Mouse (Mus musculus): Measurements from ENCODE around the gene Rbm26. TPM values are rescaled to one million over a fixed set of nuclear protein-coding genes. Genes with fewer than 3 reads are reported as not detected.

Rbm26 gene
- total and polyA plus RNA-seq, 2 experiments: 4.5 to 12.6 TPM

GRCm38 (mm10) chr14:105115402-105115801, 61.7 kb downstream of the Rbm26 start:
- Histone ChIP-seq H3K79me2 (ENCODE audit: control insufficient read depth, insufficient read depth, low read length) (no peaks in the 10 kb centered on the region), H3K9ac (ENCODE audit: low read depth, low read length) (no peak overlapping the region), H3K27ac (replicated peaks; ENCODE audit: insufficient read depth, low read depth, low read length) (no peak overlapping the region), H3K4me1 (ENCODE audit: control insufficient read depth, insufficient read depth, low read length) (no peaks in the 10 kb centered on the region), H3K4me3 (ENCODE audit: insufficient read depth, low read depth, low read length) (no peak overlapping the region), H3K36me3 (ENCODE audit: control insufficient read depth, insufficient read depth, low read length) (peaks cover 24% of the 10 kb centered on the region), H3K27me3 (ENCODE audit: control insufficient read depth, insufficient read depth, low read length) (no peaks in the 10 kb centered on the region)
- 95% methylated on average over 2 of the region's 2 CpGs for WGBS
- TF ChIP-seq CTCF (IDR thresholded peaks at IDR 0.05; ENCODE audit: low read depth, low read length) (no peak), POLR2A (IDR thresholded peaks at IDR 0.05; ENCODE audit: extremely low read depth, insufficient read depth, low read length) (no peak)
- DNase-seq (ENCODE audit: extremely low read depth, low read depth, low spot score): no peak

- Histone ChIP-seq H3K9ac (ENCODE audit: low read depth, low read length) (no peak overlapping the region), H3K27me3 (ENCODE audit: control insufficient read depth, insufficient read depth, low read length) (no peaks in the 10 kb centered on the region), H3K4me3 (ENCODE audit: insufficient read depth, low read depth, low read length) (no peak overlapping the region), H3K4me1 (ENCODE audit: control insufficient read depth, insufficient read depth, low read length) (no peaks in the 10 kb centered on the region), H3K36me3 (ENCODE audit: control insufficient read depth, insufficient read depth, low read length) (peaks cover 14% of the 10 kb centered on the region), H3K27ac (replicated peaks; ENCODE audit: insufficient read depth, low read depth, low read length) (no peak overlapping the region), H3K79me2 (ENCODE audit: control insufficient read depth, insufficient read depth, low read length) (no peaks in the 10 kb centered on the region)
- TF ChIP-seq CTCF (IDR thresholded peaks at IDR 0.05; ENCODE audit: low read depth, low read length) (no peak), POLR2A (IDR thresholded peaks at IDR 0.05; ENCODE audit: extremely low read depth, insufficient read depth, low read length) (no peak)
- no peak for DNase-seq (ENCODE audit: extremely low read depth, low read depth, low spot score)
- WGBS: 91% methylated on average over 2 of the region's 2 CpGs
Observed at GRCm38 (mm10) chr14:105106252-105106651, 70.9 kb downstream of the Rbm26 start.

- no peaks in the 10 kb centered on the region for H3K79me2 ChIP-seq (ENCODE audit: control insufficient read depth, insufficient read depth, low read length)
- no peak overlapping the region for H3K9ac ChIP-seq (ENCODE audit: low read depth, low read length)
- H3K27ac ChIP-seq (replicated peaks; ENCODE audit: insufficient read depth, low read depth, low read length): no peak overlapping the region
- no peak overlapping the region for H3K4me3 ChIP-seq (ENCODE audit: insufficient read depth, low read depth, low read length)
- H3K4me1 ChIP-seq (ENCODE audit: control insufficient read depth, insufficient read depth, low read length): no peaks in the 10 kb centered on the region
- no peaks in the 10 kb centered on the region; the same call in none of the 2 replicates for H3K36me3 ChIP-seq (ENCODE audit: control insufficient read depth, insufficient read depth, low read length)
- TF ChIP-seq POLR2A (IDR thresholded peaks at IDR 0.05; ENCODE audit: extremely low read depth, insufficient read depth, low read length): no peak
- TF ChIP-seq CTCF (IDR thresholded peaks at IDR 0.05; ENCODE audit: low read depth, low read length): no peak
- DNase-seq (ENCODE audit: extremely low read depth, low read depth, low spot score): no peak
- WGBS: 77% methylated on average over 7 of the region's 7 CpGs
- no peaks in the 10 kb centered on the region for H3K27me3 ChIP-seq (ENCODE audit: control insufficient read depth, insufficient read depth, low read length)
Observed at GRCm38 (mm10) chr14:105098861-105099260, 78.3 kb downstream of the Rbm26 start.

GRCm38 (mm10) chr14:105096221-105096620, 80.9 kb downstream of the Rbm26 start:
- H3K4me3 ChIP-seq (ENCODE audit: insufficient read depth, low read depth, low read length): no peak overlapping the region
- H3K36me3 ChIP-seq (ENCODE audit: control insufficient read depth, insufficient read depth, low read length): no peaks in the 10 kb centered on the region
- H3K27ac ChIP-seq (replicated peaks; ENCODE audit: insufficient read depth, low read depth, low read length): no peak overlapping the region
- 41% methylated on average over 3 of the region's 3 CpGs for WGBS
- no peak for TF ChIP-seq POLR2A (IDR thresholded peaks at IDR 0.05; ENCODE audit: extremely low read depth, insufficient read depth, low read length)
- H3K9ac ChIP-seq (ENCODE audit: low read depth, low read length): no peak overlapping the region
- H3K79me2 ChIP-seq (ENCODE audit: control insufficient read depth, insufficient read depth, low read length): no peaks in the 10 kb centered on the region
- no peak for DNase-seq (ENCODE audit: extremely low read depth, low read depth, low spot score)
- H3K27me3 ChIP-seq (ENCODE audit: control insufficient read depth, insufficient read depth, low read length): no peaks in the 10 kb centered on the region
- H3K4me1 ChIP-seq (ENCODE audit: control insufficient read depth, insufficient read depth, low read length): no peaks in the 10 kb centered on the region

- TF ChIP-seq CTCF (IDR thresholded peaks at IDR 0.05; ENCODE audit: low read depth, low read length): no peak
- no peak for TF ChIP-seq POLR2A (IDR thresholded peaks at IDR 0.05; ENCODE audit: extremely low read depth, insufficient read depth, low read length)
- Histone ChIP-seq H3K27me3 (ENCODE audit: control insufficient read depth, insufficient read depth, low read length) (no peaks in the 10 kb centered on the region), H3K9ac (ENCODE audit: low read depth, low read length) (no peak overlapping the region), H3K36me3 (ENCODE audit: control insufficient read depth, insufficient read depth, low read length) (no peaks in the 10 kb centered on the region), H3K4me1 (ENCODE audit: control insufficient read depth, insufficient read depth, low read length) (no peaks in the 10 kb centered on the region), H3K79me2 (ENCODE audit: control insufficient read depth, insufficient read depth, low read length) (no peaks in the 10 kb centered on the region), H3K4me3 (ENCODE audit: insufficient read depth, low read depth, low read length) (no peak overlapping the region), H3K27ac (replicated peaks; ENCODE audit: insufficient read depth, low read depth, low read length) (no peak overlapping the region)
- 89% methylated on average over 4 of the region's 4 CpGs for WGBS
- no peak for DNase-seq (ENCODE audit: extremely low read depth, low read depth, low spot score)
Observed at GRCm38 (mm10) chr14:105087001-105087400, 90.1 kb downstream of the Rbm26 start.

- no peaks in the 10 kb centered on the region for H3K36me3 ChIP-seq (ENCODE audit: control insufficient read depth, insufficient read depth, low read length)
- 51% methylated on average over 7 of the region's 7 CpGs for WGBS
- no peaks in the 10 kb centered on the region for H3K79me2 ChIP-seq (ENCODE audit: control insufficient read depth, insufficient read depth, low read length)
- H3K4me1 ChIP-seq (ENCODE audit: control insufficient read depth, insufficient read depth, low read length): no peaks in the 10 kb centered on the region
- H3K27me3 ChIP-seq (ENCODE audit: control insufficient read depth, insufficient read depth, low read length): no peaks in the 10 kb centered on the region
- TF ChIP-seq POLR2A (IDR thresholded peaks at IDR 0.05; ENCODE audit: extremely low read depth, insufficient read depth, low read length): no peak
- TF ChIP-seq CTCF (IDR thresholded peaks at IDR 0.05; ENCODE audit: low read depth, low read length): no peak
- H3K4me3 ChIP-seq (ENCODE audit: insufficient read depth, low read depth, low read length): no peak overlapping the region
- no peak overlapping the region for H3K9ac ChIP-seq (ENCODE audit: low read depth, low read length)
- DNase-seq (ENCODE audit: extremely low read depth, low read depth, low spot score): no peak
- no peak overlapping the region for H3K27ac ChIP-seq (replicated peaks; ENCODE audit: insufficient read depth, low read depth, low read length)
Observed at GRCm38 (mm10) chr14:105085332-105085993, 91.7 kb downstream of the Rbm26 start.
